ENCODE assay signal across 8 mouse cellular contexts in the genomic region with DNA sequence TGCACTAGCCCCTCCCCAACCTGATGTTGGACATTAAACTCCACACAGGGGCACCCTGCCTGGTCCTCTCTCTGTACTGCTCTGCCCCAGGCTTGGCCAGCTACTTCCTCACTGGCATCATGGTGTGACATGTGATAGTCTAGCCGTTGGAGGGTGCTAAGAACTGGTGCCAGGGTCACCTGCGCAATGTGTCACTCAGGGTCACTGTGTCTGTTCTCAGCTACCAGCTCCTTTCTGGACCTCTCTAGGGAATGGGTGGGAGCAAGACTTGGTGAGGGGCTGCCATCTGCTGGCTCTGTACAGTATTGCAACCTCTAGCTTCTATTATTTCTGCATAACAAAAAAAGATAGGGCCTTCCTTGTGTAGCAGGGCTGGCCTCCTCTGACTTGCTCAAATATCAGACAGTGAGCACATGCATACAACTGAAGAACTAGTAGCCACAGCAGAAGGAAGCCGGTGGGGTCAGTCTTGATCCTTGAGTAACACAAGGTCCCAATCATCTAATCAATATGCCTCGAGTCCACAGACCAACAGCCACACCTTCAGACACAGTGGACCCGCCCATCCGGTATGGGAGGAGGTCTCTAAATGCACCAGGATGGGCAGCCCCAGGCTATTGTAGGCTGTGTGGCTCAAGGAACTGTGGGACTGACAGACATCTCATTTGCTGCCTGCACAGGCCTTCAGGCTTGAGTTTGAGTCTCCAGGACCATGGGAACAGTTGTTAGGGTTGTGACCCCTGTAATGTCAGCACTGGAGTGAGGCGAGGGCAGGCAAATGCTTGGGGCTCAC. TPM values are rescaled to one million over a fixed set of nuclear protein-coding genes. Genes with fewer than 3 reads are reported as not detected.
DNase-seq lines count a peak whose midpoint lies in the region; ATAC-seq and TF ChIP-seq lines count a peak whose summit lies in the region.

No protein-coding gene starts in this region.

- TF ChIP-seq RAD21 in CH12.LX (IDR thresholded peaks at IDR 0.05; ENCODE audit: low read depth, low read length) = peak; percentile 84

- H3K27me3 ChIP-seq in CH12.LX (replicated peaks) = no peaks in the 10 kb centered on the region
- H3K27me3 ChIP-seq in heart, embryonic 16.5 days (ENCODE audit: control insufficient read depth, insufficient read depth, low read length) = no peaks in the 10 kb centered on the region
- no peaks in the 10 kb centered on the region for H3K27me3 ChIP-seq in liver, embryonic 14.5 days (ENCODE audit: control insufficient read depth, insufficient read depth, low read length)
- no peaks in the 10 kb centered on the region for H3K27me3 ChIP-seq in neural tube, embryonic 12.5 days (replicated peaks)

- DNase-seq in CH12.LX (ENCODE audit: extremely low read depth) = peak; percentile 67
- DNase-seq in brain, adult 2 months (ENCODE audit: low read depth, low spot score) = peak; percentile 83
- DNase-seq in kidney, postnatal 14 days = peak; percentile 79
- DNase-seq in liver, embryonic 14.5 days (ENCODE audit: low read depth in 3 of 3, low spot score in 3 of 3) = peak; percentile 34 to 50 (median 39)
- peak; percentile 22 for DNase-seq in telencephalon, adult 2 months (ENCODE audit: low read depth, low spot score)

- TF ChIP-seq CTCF in CH12.LX (conservative IDR thresholded peaks at IDR 0.05 in 1 of 2, IDR thresholded peaks at IDR 0.05 in 1 of 2; ENCODE audit: low read depth in 2 of 2, low read length in 2 of 2) = peak; percentile 78 to 87
- TF ChIP-seq CTCF in liver, embryonic 14.5 days (IDR thresholded peaks at IDR 0.05; ENCODE audit: low read depth) = peak; percentile 89

- peaks cover 2% of the 10 kb centered on the region for H3K9me3 ChIP-seq in CH12.LX (replicated peaks; ENCODE audit: low read length)
- no peaks in the 10 kb centered on the region; the same call in 1 of the 2 replicates for H3K9me3 ChIP-seq in heart, embryonic 16.5 days (replicated peaks; ENCODE audit: control insufficient read depth, low read length)
- no peaks in the 10 kb centered on the region for H3K9me3 ChIP-seq in liver, embryonic 14.5 days (ENCODE audit: control insufficient read depth, low read length)
- H3K9me3 ChIP-seq in neural tube, embryonic 12.5 days = 0 out of 2 replicates have a peak, but pooled peaks cover 2% of the 10 kb centered on the region

- dilution Hi-C loops in CH12.LX (cut with MboI; ENCODE audit: extremely low pct_ligation_motif_present, extremely low pct_unique_long_range_greater_than_20kb, low sequenced_read_pairs) = no loop called here

- peaks cover 55 to 73% of the 10 kb centered on the region in 2 experiments for H3K36me3 ChIP-seq in CH12.LX (replicated peaks in 1 of 2; ENCODE audit: control insufficient read depth in 1 of 2, insufficient read depth in 1 of 2, low read length in 1 of 2)
- H3K36me3 ChIP-seq in heart, embryonic 16.5 days (ENCODE audit: control insufficient read depth, insufficient read depth) = peaks cover 17% of the 10 kb centered on the region
- H3K36me3 ChIP-seq in liver, embryonic 14.5 days (replicated peaks; ENCODE audit: control insufficient read depth, insufficient read depth, low read depth) = peaks cover 5% of the 10 kb centered on the region; the same call in 1 of the 2 replicates
- H3K36me3 ChIP-seq in neural tube, embryonic 12.5 days = peaks cover 52% of the 10 kb centered on the region

- no peak overlapping the region for H3K4me2 ChIP-seq in CH12.LX (ENCODE audit: insufficient read depth, low read depth, poor library complexity, severe bottlenecking)
- H3K4me2 ChIP-seq in heart, embryonic 16.5 days (ENCODE audit: low read depth, low read length) = no peak overlapping the region
- no peak overlapping the region for H3K4me2 ChIP-seq in liver, embryonic 14.5 days (ENCODE audit: low read depth)
- H3K4me2 ChIP-seq in neural tube, embryonic 12.5 days (replicated peaks) = no peak overlapping the region

- in situ Hi-C loops in CH12.LX (cut with MboI; ENCODE audit: low pct_ligation_motif_present, low pct_unique_long_range_greater_than_20kb, low sequenced_read_pairs) = no loop called here

- no peaks in the 10 kb centered on the region for H3K4me1 ChIP-seq in CH12.LX (ENCODE audit: control insufficient read depth in 1 of 2, insufficient read depth in 2 of 2)
- no peaks in the 10 kb centered on the region for H3K4me1 ChIP-seq in heart, embryonic 16.5 days (ENCODE audit: control insufficient read depth, insufficient read depth, low read length)
- no peaks in the 10 kb centered on the region for H3K4me1 ChIP-seq in liver, embryonic 14.5 days (replicated peaks; ENCODE audit: control insufficient read depth in 2 of 2, insufficient read depth in 2 of 2, low read length in 1 of 2)
- H3K4me1 ChIP-seq in neural tube, embryonic 12.5 days = no peaks in the 10 kb centered on the region

- peak; percentile 61 for ATAC-seq in erythroid progenitor cell, adult 5-6 weeks (replicated peaks; ENCODE audit: low FRiP score, poor library complexity, severe bottlenecking)
- peak; percentile 38; the same call in 1 of the 2 replicates for ATAC-seq in heart, embryonic 16.5 days (replicated peaks; ENCODE audit: extremely low read depth, insufficient read depth, low FRiP score)
- ATAC-seq in liver, embryonic 14.5 days (ENCODE audit: insufficient read depth) = peak; percentile 32; the same call in 1 of the 2 replicates
- ATAC-seq in neural tube, embryonic 12.5 days (ENCODE audit: low FRiP score, low read depth) = peak; percentile 61; the same call in 1 of the 2 replicates

- no peak for TF ChIP-seq POLR2A in CH12.LX (IDR thresholded peaks at IDR 0.05; ENCODE audit: low read depth, low read length)

- no peak for TF ChIP-seq EP300 in CH12.LX (IDR thresholded peaks at IDR 0.05; ENCODE audit: low read length)
- TF ChIP-seq EP300 in liver, embryonic 14.5 days (IDR thresholded peaks at IDR 0.05; ENCODE audit: low read depth) = no peak

- no peak overlapping the region for H3K9ac ChIP-seq in CH12.LX (ENCODE audit: insufficient read depth, low read depth)
- H3K9ac ChIP-seq in heart, embryonic 16.5 days (ENCODE audit: low read length) = no peak overlapping the region
- H3K9ac ChIP-seq in liver, embryonic 14.5 days (replicated peaks) = no peak overlapping the region
- no peak overlapping the region for H3K9ac ChIP-seq in neural tube, embryonic 12.5 days

- WGBS in heart, embryonic 16.5 days = 75% methylated on average over 7 of the region's 7 CpGs
- 49% methylated on average over 7 of the region's 7 CpGs for WGBS in liver, embryonic 14.5 days (ENCODE audit: insufficient replicate concordance)
- WGBS in neural tube, embryonic 12.5 days = 88% methylated on average over 7 of the region's 7 CpGs

- H3K79me2 ChIP-seq in CH12.LX (replicated peaks; ENCODE audit: control insufficient read depth, extremely low read depth, insufficient read depth, poor library complexity, severe bottlenecking) = no peaks in the 10 kb centered on the region

- H3K27ac ChIP-seq in CH12.LX (ENCODE audit: insufficient read depth, low read depth) = no peak overlapping the region
- no peak overlapping the region for H3K27ac ChIP-seq in heart, embryonic 16.5 days (ENCODE audit: low read length)
- no peak overlapping the region for H3K27ac ChIP-seq in liver, embryonic 14.5 days
- H3K27ac ChIP-seq in neural tube, embryonic 12.5 days = no peak overlapping the region

- H3K4me3 ChIP-seq in CH12.LX (replicated peaks in 1 of 3; ENCODE audit: low read depth in 2 of 3, low read length in 2 of 3, poor library complexity in 1 of 3) = no peak overlapping the region
- H3K4me3 ChIP-seq in heart, embryonic 16.5 days (ENCODE audit: low read length) = no peak overlapping the region
- no peak overlapping the region for H3K4me3 ChIP-seq in liver, embryonic 14.5 days (ENCODE audit: insufficient read depth in 1 of 2, low read depth in 2 of 2, low read length in 2 of 2)
- H3K4me3 ChIP-seq in neural tube, embryonic 12.5 days = no peak overlapping the region

RNA-seq across cellular contexts. Expression of gene Thop1, which starts 12.5 kb away (rescaled TPM):
- total RNA-seq in CH12.LX (2012; rRNA removed) = 123 and 136 TPM in 2 replicates
- total RNA-seq in CH12.LX (2014; rRNA removed) = 70.9 and 81.1 TPM in 2 replicates
- 94.5 and 105 TPM in 2 replicates for polyA plus RNA-seq in CH12.LX (2012; ENCODE audit: insufficient read length, low read depth)
- total RNA-seq in erythroid progenitor cell, adult 5-6 weeks (2015; ENCODE audit: low replicate concordance) = 2.9 and 4.3 TPM in 2 replicates
- 3.2 and 22.8 TPM in 2 replicates for total RNA-seq in erythroid progenitor cell, adult 5-6 weeks (2017; ENCODE audit: low replicate concordance)
- polyA plus RNA-seq in heart, embryonic 16.5 days (2015; fragmentation: Nextera tagmentation; extraction: Ambion mirVana) = 29.8 and 31.4 TPM in 2 replicates
- polyA plus RNA-seq in liver, embryonic 14.5 days (2012; rRNA removed) = 20.5 and 21.7 TPM in 2 replicates
- polyA plus RNA-seq in liver, embryonic 14.5 days (2014; fragmentation: Nextera tagmentation; extraction: Ambion mirVana) = 15.0 and 17.7 TPM in 2 replicates
- polyA plus RNA-seq in neural tube, embryonic 12.5 days (2016; fragmentation: Nextera tagmentation; extraction: Ambion mirVana) = 60.2 and 63.3 TPM in 2 replicates

RNA-seq across cellular contexts. Expression of gene Creb3l3, which starts 16.3 kb away (rescaled TPM):
- not detected in 2 replicates for total RNA-seq in CH12.LX (2012; rRNA removed)
- total RNA-seq in CH12.LX (2014; rRNA removed) = not detected in 2 replicates
- polyA plus RNA-seq in CH12.LX (2012; ENCODE audit: insufficient read length, low read depth) = 0.13 TPM in 1 of 2 replicates, not detected in the other
- not detected in 2 replicates for total RNA-seq in erythroid progenitor cell, adult 5-6 weeks (2015; ENCODE audit: low replicate concordance)
- not detected in 2 replicates for total RNA-seq in erythroid progenitor cell, adult 5-6 weeks (2017; ENCODE audit: low replicate concordance)
- polyA plus RNA-seq in heart, embryonic 16.5 days (2015; fragmentation: Nextera tagmentation; extraction: Ambion mirVana) = 0.70 and 1.00 TPM in 2 replicates
- polyA plus RNA-seq in liver, embryonic 14.5 days (2012; rRNA removed) = 10.9 and 11.0 TPM in 2 replicates
- polyA plus RNA-seq in liver, embryonic 14.5 days (2014; fragmentation: Nextera tagmentation; extraction: Ambion mirVana) = 16.8 and 20.1 TPM in 2 replicates
- 0.08 and 0.51 TPM in 2 replicates for polyA plus RNA-seq in neural tube, embryonic 12.5 days (2016; fragmentation: Nextera tagmentation; extraction: Ambion mirVana)

RNA-seq across cellular contexts. Expression of gene Sgta, which starts 22.4 kb away (rescaled TPM):
- total RNA-seq in CH12.LX (2012; rRNA removed) (104 and 110 TPM in 2 replicates), CH12.LX (2014; rRNA removed) (61.1 and 67.6 TPM in 2 replicates)
- 118 and 123 TPM in 2 replicates for polyA plus RNA-seq in CH12.LX (2012; ENCODE audit: insufficient read length, low read depth)
- 13.0 and 22.2 TPM in 2 replicates for total RNA-seq in erythroid progenitor cell, adult 5-6 weeks (2015; ENCODE audit: low replicate concordance)
- 13.8 and 16.6 TPM in 2 replicates for total RNA-seq in erythroid progenitor cell, adult 5-6 weeks (2017; ENCODE audit: low replicate concordance)
- 166 and 174 TPM in 2 replicates for polyA plus RNA-seq in heart, embryonic 16.5 days (2015; fragmentation: Nextera tagmentation; extraction: Ambion mirVana)
- 38.4 and 43.6 TPM in 2 replicates for polyA plus RNA-seq in liver, embryonic 14.5 days (2012; rRNA removed)
- 43.8 and 48.0 TPM in 2 replicates for polyA plus RNA-seq in liver, embryonic 14.5 days (2014; fragmentation: Nextera tagmentation; extraction: Ambion mirVana)
- 272 and 275 TPM in 2 replicates for polyA plus RNA-seq in neural tube, embryonic 12.5 days (2016; fragmentation: Nextera tagmentation; extraction: Ambion mirVana)

RNA-seq across cellular contexts. Expression of gene Map2k2, which starts 23.4 kb away (rescaled TPM):
- total RNA-seq in CH12.LX (2012; rRNA removed) (127 and 146 TPM in 2 replicates), CH12.LX (2014; rRNA removed) (67.2 and 79.2 TPM in 2 replicates)
- polyA plus RNA-seq in CH12.LX (2012; ENCODE audit: insufficient read length, low read depth) = 120 and 130 TPM in 2 replicates
- 36.4 and 39.4 TPM in 2 replicates for total RNA-seq in erythroid progenitor cell, adult 5-6 weeks (2015; ENCODE audit: low replicate concordance)
- total RNA-seq in erythroid progenitor cell, adult 5-6 weeks (2017; ENCODE audit: low replicate concordance) = 54.0 and 71.5 TPM in 2 replicates
- polyA plus RNA-seq in heart, embryonic 16.5 days (2015; fragmentation: Nextera tagmentation; extraction: Ambion mirVana) = 143 and 152 TPM in 2 replicates
- polyA plus RNA-seq in liver, embryonic 14.5 days (2012; rRNA removed) = 56.0 and 60.3 TPM in 2 replicates
- 90.0 and 98.9 TPM in 2 replicates for polyA plus RNA-seq in liver, embryonic 14.5 days (2014; fragmentation: Nextera tagmentation; extraction: Ambion mirVana)
- polyA plus RNA-seq in neural tube, embryonic 12.5 days (2016; fragmentation: Nextera tagmentation; extraction: Ambion mirVana) = 230 and 232 TPM in 2 replicates

RNA-seq across cellular contexts. Expression of gene Slc39a3, which starts 45.1 kb away (rescaled TPM):
- 6.3 and 7.2 TPM in 2 replicates for total RNA-seq in CH12.LX (2012; rRNA removed)
- 3.5 and 3.9 TPM in 2 replicates for total RNA-seq in CH12.LX (2014; rRNA removed)
- polyA plus RNA-seq in CH12.LX (2012; ENCODE audit: insufficient read length, low read depth) = 4.2 and 4.3 TPM in 2 replicates
- 4.3 and 7.1 TPM in 2 replicates for total RNA-seq in erythroid progenitor cell, adult 5-6 weeks (2015; ENCODE audit: low replicate concordance)
- 1.2 and 4.2 TPM in 2 replicates for total RNA-seq in erythroid progenitor cell, adult 5-6 weeks (2017; ENCODE audit: low replicate concordance)
- polyA plus RNA-seq in heart, embryonic 16.5 days (2015; fragmentation: Nextera tagmentation; extraction: Ambion mirVana) = 9.6 and 10.8 TPM in 2 replicates
- polyA plus RNA-seq in liver, embryonic 14.5 days (2012; rRNA removed) = 4.2 and 4.4 TPM in 2 replicates
- polyA plus RNA-seq in liver, embryonic 14.5 days (2014; fragmentation: Nextera tagmentation; extraction: Ambion mirVana) = 2.7 and 3.2 TPM in 2 replicates
- polyA plus RNA-seq in neural tube, embryonic 12.5 days (2016; fragmentation: Nextera tagmentation; extraction: Ambion mirVana) = 33.9 and 40.2 TPM in 2 replicates

Comparison
In these comparisons a context has a peak if more than half of its experiments do, and no peak if none do; other contexts are left out.
1. DNase-seq: peak in every context shown above with its lines; median percentile 83 in brain, adult 2 months; 79 in kidney, postnatal 14 days; 67 in CH12.LX; 39 in liver, embryonic 14.5 days; 22 in telencephalon, adult 2 months.